Mouse (Mus musculus) c-Kit-positive CD71-negative TER-119-negative erythroid progenitor cells, embryonic 14.5 days (primary cell): ENCODE data around the gene Ccser1.

Source experiments
- DNase-seq: peaks from one replicate; pipeline ENCODE4 v3.0.0-alpha.2; 2013; ENCODE audit warnings: low read depth

Gene Ccser1

GRCm38 (mm10) chr6:61300441-61300840 lies 120.3 kb downstream of the Ccser1 start:
- DNase-seq = no peak

DNA sequence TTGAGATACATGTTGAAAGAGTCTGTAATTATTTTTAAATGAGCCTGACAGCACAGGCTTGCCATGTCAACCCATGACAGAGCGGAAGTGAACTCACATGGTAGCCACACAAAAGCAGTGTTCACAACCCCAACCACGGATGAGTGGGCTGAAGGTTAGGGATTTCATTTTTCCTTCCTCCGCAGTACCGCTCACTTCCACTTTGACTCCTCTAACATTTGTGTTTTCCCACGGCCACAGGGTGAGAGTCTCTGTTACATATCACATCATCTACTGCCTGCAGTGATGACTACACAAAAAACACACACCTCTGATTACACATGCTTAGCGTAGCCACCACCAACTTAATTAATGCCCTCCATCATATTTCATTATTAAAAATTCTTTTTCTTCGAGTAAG lies 120.9 kb downstream of the Ccser1 start:
- no peak for DNase-seq

GRCm38 (mm10) chr6:61301631-61302030 lies 121.5 kb downstream of the Ccser1 start:
- DNase-seq = no peak

- DNase-seq = no peak
These were observed 131.4 kb downstream of the Ccser1 start for GRCm38 (mm10) chr6:61311324-61312091.

- DNase-seq = no peak
These were observed 135.9 kb downstream of the Ccser1 start for GRCm38 (mm10) chr6:61315884-61316601.

- DNase-seq = no peak
These were observed 140.7 kb downstream of the Ccser1 start for GRCm38 (mm10) chr6:61320842-61321241.

DNA sequence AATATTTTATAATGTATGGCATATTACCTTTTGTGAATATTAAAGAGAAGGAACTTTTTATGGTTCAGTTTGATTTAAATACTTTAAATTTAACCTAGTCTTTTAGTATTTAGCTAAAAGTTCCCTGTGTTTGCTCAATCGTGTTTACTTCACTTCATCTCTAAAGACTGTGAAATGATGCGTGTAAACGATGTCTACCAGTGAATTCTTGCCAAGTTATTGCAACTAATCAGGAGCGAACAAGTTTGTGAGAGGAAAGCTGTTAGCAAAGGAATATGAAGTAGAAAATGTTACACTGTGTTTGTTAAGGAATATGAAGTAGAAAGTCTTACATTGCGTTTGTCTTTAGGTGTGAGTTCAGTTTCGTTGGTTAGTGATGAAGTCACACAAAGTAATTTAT lies 142.2 kb downstream of the Ccser1 start:
- DNase-seq = no peak

GRCm38 (mm10) chr6:61326131-61326530 lies 146.0 kb downstream of the Ccser1 start:
- no peak for DNase-seq

DNA sequence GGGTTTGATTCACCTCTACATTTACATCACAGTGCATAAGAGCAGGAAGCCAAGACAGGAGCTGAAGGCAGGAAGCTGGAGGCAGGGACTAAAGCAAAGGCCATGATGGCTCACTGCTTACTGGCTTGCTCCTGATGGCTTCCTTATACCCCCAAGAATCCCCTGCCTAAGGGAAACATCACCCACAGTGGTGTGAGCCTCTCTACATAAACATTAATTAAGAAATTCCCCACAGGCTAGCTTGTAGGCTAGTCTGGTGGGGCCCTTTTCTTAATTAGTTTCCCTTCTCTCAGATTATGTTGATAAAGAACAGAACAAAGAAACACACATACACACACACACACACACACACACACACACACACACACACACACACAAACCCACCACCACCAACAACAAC lies 148.9 kb downstream of the Ccser1 start:
- no peak for DNase-seq

DNA sequence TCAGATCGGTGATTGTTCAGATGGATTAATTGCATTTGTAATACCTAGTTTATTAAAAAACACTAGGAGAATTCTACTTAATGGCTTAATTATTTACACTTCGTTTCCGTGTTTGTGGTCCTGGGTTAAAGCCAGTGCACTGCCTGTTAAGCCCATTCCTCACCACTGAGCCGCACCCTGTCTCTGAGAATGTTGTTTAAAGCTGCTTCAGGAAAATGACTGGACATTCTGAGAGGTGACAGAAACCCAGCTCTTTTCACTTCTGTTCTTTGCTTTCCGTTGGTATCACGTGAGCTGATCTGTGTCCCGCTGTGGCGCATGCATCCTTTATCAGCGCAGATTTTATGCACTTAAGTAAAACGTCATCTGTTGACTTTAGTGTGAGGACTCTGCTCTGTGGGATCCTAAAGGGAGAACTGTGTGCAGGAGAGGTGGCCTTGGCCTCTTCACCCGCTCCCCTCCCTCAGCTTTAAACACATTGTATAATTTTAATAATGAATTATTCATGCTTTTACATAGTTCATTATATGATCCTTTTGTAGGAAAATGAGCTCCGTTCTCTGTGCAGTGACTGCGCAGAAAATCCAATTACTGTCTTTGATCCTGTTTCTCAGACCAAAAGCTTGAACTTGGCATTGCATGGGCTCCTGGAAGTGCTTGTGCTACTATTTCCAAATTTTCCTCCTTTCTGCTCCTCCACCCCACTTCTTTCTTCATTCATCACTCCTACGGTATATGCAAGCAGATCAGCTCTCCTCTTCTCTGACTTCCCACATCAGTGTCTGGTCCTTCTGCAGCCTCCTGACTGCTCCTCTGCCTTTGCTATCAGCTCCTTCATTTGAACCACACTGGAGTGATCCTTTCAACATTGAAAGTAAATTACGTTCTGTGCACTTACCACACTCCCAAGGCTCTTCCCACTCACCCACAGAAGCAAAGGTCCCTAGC lies 149.7 kb downstream of the Ccser1 start:
- no peak for DNase-seq

GRCm38 (mm10) chr6:61334466-61334865 lies 154.3 kb downstream of the Ccser1 start:
- no peak for DNase-seq

GRCm38 (mm10) chr6:61347045-61347838 lies 167.1 kb downstream of the Ccser1 start:
- no peak for DNase-seq

DNA sequence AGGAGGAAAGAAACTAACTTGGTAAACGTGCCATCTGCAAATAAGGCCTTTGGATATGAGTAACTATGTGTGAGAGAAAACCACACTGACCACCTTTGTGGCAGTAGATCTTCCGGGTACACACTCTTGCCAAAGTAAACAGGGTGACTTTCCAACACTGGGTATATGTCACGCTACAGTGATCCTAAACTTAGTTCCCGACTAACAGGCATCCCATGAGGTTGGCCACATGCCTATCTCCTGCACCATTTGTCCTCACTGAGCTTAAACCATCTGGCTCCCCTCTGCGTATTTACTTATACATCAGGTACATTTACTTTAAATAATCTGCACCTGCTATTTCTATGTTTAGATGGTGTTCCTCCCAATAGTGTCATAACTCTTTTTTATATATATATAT lies 183.6 kb downstream of the Ccser1 start:
- no peak for DNase-seq

GRCm38 (mm10) chr6:61382526-61382925 lies 202.4 kb downstream of the Ccser1 start:
- no peak for DNase-seq

DNA sequence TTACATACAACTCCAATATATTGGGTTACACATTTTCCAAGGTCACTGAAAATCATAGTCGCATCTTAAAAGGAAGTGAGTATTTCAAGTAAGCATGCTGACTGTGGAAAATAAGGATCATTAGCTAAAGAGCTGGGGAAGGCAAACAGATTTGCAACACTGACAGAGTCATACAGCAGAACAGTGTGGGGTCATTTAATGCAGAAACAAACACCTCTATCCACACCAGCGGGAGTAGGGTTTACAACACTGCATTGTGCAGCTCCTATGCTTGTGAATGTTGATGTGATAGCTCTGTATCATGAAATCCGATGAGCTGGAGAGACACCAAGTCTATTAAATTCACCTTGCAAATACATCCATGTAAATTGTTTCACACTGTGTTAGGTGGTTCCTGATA lies 202.9 kb downstream of the Ccser1 start:
- DNase-seq = no peak

DNA sequence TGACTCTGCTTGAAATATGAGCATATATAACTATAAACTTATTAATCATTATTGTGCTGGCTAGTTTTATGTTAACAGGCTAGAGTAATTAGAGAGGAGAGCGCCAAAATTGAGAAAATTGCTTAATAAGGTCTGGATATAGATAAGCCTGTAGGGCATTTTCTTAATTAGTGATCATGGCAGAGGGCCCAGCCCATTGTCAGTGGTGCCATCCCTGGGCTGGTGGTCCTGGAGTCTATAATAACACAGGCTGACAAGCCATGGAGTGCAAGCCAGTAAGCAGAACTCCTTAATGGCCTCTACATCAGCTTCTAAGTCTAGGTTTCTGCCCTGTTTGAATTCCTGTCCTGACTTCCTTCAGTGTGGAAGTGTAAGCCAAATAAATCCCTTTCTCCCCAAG lies 206.9 kb downstream of the Ccser1 start:
- DNase-seq = no peak

DNA sequence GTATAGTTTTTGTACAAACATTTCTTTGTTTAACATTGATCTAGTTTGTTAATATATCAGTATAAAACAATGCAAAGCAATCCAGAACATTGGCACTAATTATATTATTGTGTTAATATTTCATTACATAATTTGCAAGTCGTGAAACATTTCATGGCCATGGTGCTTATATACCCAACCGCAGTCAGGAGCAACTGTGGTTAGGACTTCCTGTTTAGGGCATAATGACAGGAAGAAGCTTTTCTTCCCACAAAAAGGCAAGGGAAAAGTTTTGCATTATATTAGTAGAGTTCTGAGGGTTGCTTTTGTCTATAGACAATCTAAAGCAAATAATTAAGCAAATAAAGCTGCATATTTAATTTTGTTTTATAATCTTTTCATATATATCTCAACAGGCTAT lies 247.4 kb downstream of the Ccser1 start:
- DNase-seq = no peak

- DNase-seq = no peak
These were observed 251.0 kb downstream of the Ccser1 start for GRCm38 (mm10) chr6:61430881-61431725.

DNA sequence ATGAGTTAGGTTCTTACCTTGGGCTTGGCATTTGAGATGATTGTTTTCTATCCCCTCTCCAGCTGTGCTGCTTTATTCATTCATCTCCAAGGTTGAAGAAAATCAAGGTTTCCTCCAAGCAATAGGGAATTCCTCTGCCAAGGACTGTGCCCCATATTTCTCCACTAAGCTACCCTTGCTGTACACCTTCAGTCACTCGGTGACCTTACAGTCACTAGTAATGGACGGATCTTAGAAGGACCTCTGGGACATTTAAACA lies 251.5 kb downstream of the Ccser1 start:
- DNase-seq = no peak

- no peak for DNase-seq
These were observed 252.0 kb downstream of the Ccser1 start for GRCm38 (mm10) chr6:61432167-61432566.

GRCm38 (mm10) chr6:61432703-61433102 lies 252.6 kb downstream of the Ccser1 start:
- no peak for DNase-seq
